Mouse (Mus musculus): ENCODE results near the gene Cers6. TPM values are rescaled to one million over a fixed set of nuclear protein-coding genes. Genes with fewer than 3 reads are reported as not detected.
A peak's percentile ranks its signal among the peaks of the same experiment; 100 is the strongest.

Gene Cers6
- polyA plus RNA-seq, 1 experiment from 2014 or later, result 3.6 TPM

- DNase-seq (no peak), ATAC-seq (ENCODE audit: low read depth) (no peak)
- Histone ChIP-seq H3K4me2 (no peak overlapping the region), H3K9me3 (replicated peaks) (no peaks in the 10 kb centered on the region), H3K4me3 (replicated peaks) (no peak overlapping the region), H3K27me3 (no peaks in the 10 kb centered on the region), H3K36me3 (no peaks in the 10 kb centered on the region), H3K4me1 (replicated peaks) (peaks cover 6% of the 10 kb centered on the region; the same call in 1 of the 2 replicates), H3K9ac (no peak overlapping the region), H3K27ac (peak overlapping the region; percentile 34; the same call in 1 of the 2 replicates)
- 31% methylated on average over 10 of the region's 10 CpGs for WGBS (ENCODE audit: insufficient replicate concordance)
Observed at GRCm38 (mm10) chr2:69128921-69129395, 267.7 kb downstream of the Cers6 start.

- Histone ChIP-seq H3K4me3 (replicated peaks) (no peak overlapping the region), H3K4me2 (no peak overlapping the region), H3K9ac (no peak overlapping the region), H3K4me1 (replicated peaks) (peaks cover 6% of the 10 kb centered on the region; the same call in 1 of the 2 replicates), H3K9me3 (replicated peaks) (no peaks in the 10 kb centered on the region), H3K36me3 (no peaks in the 10 kb centered on the region), H3K27me3 (no peaks in the 10 kb centered on the region), H3K27ac (no peak overlapping the region)
- WGBS (ENCODE audit: insufficient replicate concordance), result 48% methylated on average over 7 of the region's 7 CpGs
- no peak for ATAC-seq (ENCODE audit: low read depth)
- no peak for DNase-seq
Observed at GRCm38 (mm10) chr2:69129425-69130210, 268.4 kb downstream of the Cers6 start.

- 0 out of 2 replicates have a peak overlapping the region, but pooled peaks have one; percentile 29 for H3K27ac ChIP-seq
Observed at GRCm38 (mm10) chr2:69132046-69132445, 270.8 kb downstream of the Cers6 start.

GRCm38 (mm10) chr2:69132488-69133040, 271.3 kb downstream of the Cers6 start:
- no peak for DNase-seq
- no peak overlapping the region for H3K4me3 ChIP-seq (replicated peaks)
- H3K27me3 ChIP-seq, result no peaks in the 10 kb centered on the region
- peak overlapping the region; percentile 6; the same call in 1 of the 2 replicates for H3K4me2 ChIP-seq
- H3K27ac ChIP-seq, result peak overlapping the region; percentile 29; the same call in 1 of the 2 replicates
- ATAC-seq (ENCODE audit: low read depth), result peak; percentile 26; the same call in 1 of the 2 replicates
- peaks cover 13% of the 10 kb centered on the region for H3K4me1 ChIP-seq (replicated peaks)
- no peaks in the 10 kb centered on the region for H3K36me3 ChIP-seq
- H3K9ac ChIP-seq, result no peak overlapping the region
- WGBS (ENCODE audit: insufficient replicate concordance), result 44% methylated on average over 5 of the region's 5 CpGs
- no peaks in the 10 kb centered on the region for H3K9me3 ChIP-seq (replicated peaks)

More at GRCm38 (mm10) chr2:69132046-69132445, 270.8 kb downstream of the Cers6 start:
- 61% methylated on average over 3 of the region's 3 CpGs for WGBS (ENCODE audit: insufficient replicate concordance)
- Histone ChIP-seq H3K9ac (no peak overlapping the region), H3K27me3 (no peaks in the 10 kb centered on the region), H3K9me3 (replicated peaks) (no peaks in the 10 kb centered on the region), H3K4me2 (0 out of 2 replicates have a peak overlapping the region, but pooled peaks have one; percentile 6), H3K36me3 (no peaks in the 10 kb centered on the region), H3K4me1 (replicated peaks) (peaks cover 13% of the 10 kb centered on the region), H3K4me3 (replicated peaks) (no peak overlapping the region)
- no peak for DNase-seq
- ATAC-seq (ENCODE audit: low read depth), result peak; percentile 62

- no peaks in the 10 kb centered on the region for H3K36me3 ChIP-seq
- ATAC-seq (ENCODE audit: low read depth) (no peak), DNase-seq (no peak)
- peaks cover 13% of the 10 kb centered on the region for H3K4me1 ChIP-seq (replicated peaks)
- no peak overlapping the region for H3K9ac ChIP-seq
- WGBS (ENCODE audit: insufficient replicate concordance), result 50% methylated on average over 1 of the region's 1 CpGs
- no peak overlapping the region for H3K4me3 ChIP-seq (replicated peaks)
- H3K27ac ChIP-seq, result no peak overlapping the region
- no peak overlapping the region for H3K4me2 ChIP-seq
- no peaks in the 10 kb centered on the region for H3K27me3 ChIP-seq
- H3K9me3 ChIP-seq (replicated peaks), result no peaks in the 10 kb centered on the region
Observed at GRCm38 (mm10) chr2:69134186-69134585, 272.9 kb downstream of the Cers6 start.

GRCm38 (mm10) chr2:69134937-69135336, 273.7 kb downstream of the Cers6 start:
- WGBS (ENCODE audit: insufficient replicate concordance), result 34% methylated on average over 9 of the region's 9 CpGs
- DNase-seq (no peak), ATAC-seq (ENCODE audit: low read depth) (0 out of 2 replicates have a peak, but pooled peaks have one; percentile 26)

GRCm38 (mm10) chr2:69135661-69136576, 274.7 kb downstream of the Cers6 start, which contains the start of gene Nostrin:
Nostrin (plus strand) TSS chr2:69135800.
- no peaks in the 10 kb centered on the region for H3K36me3 ChIP-seq
- peak within 1 kb of the TSS; percentile 30 for H3K4me3 ChIP-seq (replicated peaks)
- peak within 1 kb of the TSS; percentile 69 for H3K27ac ChIP-seq
- ATAC-seq (ENCODE audit: low read depth), result peak; percentile 68
- peaks cover 7% of the 10 kb centered on the region for H3K4me1 ChIP-seq (replicated peaks)
- H3K9ac ChIP-seq, result peak within 1 kb of the TSS; percentile 33; the same call in 1 of the 2 replicates
- no peaks in the 10 kb centered on the region for H3K9me3 ChIP-seq (replicated peaks)
- no peaks in the 10 kb centered on the region for H3K27me3 ChIP-seq
- H3K4me2 ChIP-seq, result peak within 1 kb of the TSS; percentile 36
- DNase-seq, result no peak
- 16% methylated on average over 15 of the region's 15 CpGs for WGBS (ENCODE audit: insufficient replicate concordance)

More at GRCm38 (mm10) chr2:69134937-69135336, 273.7 kb downstream of the Cers6 start:
- Histone ChIP-seq H3K4me3 (replicated peaks) (no peak overlapping the region), H3K36me3 (no peaks in the 10 kb centered on the region), H3K4me1 (replicated peaks) (peaks cover 7% of the 10 kb centered on the region), H3K4me2 (peak overlapping the region; percentile 36), H3K27ac (peak overlapping the region; percentile 69), H3K9me3 (replicated peaks) (no peaks in the 10 kb centered on the region), H3K27me3 (no peaks in the 10 kb centered on the region), H3K9ac (no peak overlapping the region)

GRCm38 (mm10) chr2:69137406-69138084, 276.3 kb downstream of the Cers6 start:
- Histone ChIP-seq H3K4me2 (peak overlapping the region; percentile 36), H3K4me1 (replicated peaks) (peaks cover 7% of the 10 kb centered on the region), H3K36me3 (no peaks in the 10 kb centered on the region), H3K9ac (no peak overlapping the region; the same call in 1 of the 2 replicates), H3K27ac (no peak overlapping the region), H3K4me3 (replicated peaks) (no peak overlapping the region; the same call in 1 of the 2 replicates), H3K27me3 (no peaks in the 10 kb centered on the region), H3K9me3 (replicated peaks) (no peaks in the 10 kb centered on the region)
- DNase-seq (no peak), ATAC-seq (ENCODE audit: low read depth) (no peak)
- 76% methylated on average over 10 of the region's 10 CpGs for WGBS (ENCODE audit: insufficient replicate concordance)

- H3K36me3 ChIP-seq, result no peaks in the 10 kb centered on the region
- H3K4me2 ChIP-seq, result no peak overlapping the region
- WGBS (ENCODE audit: insufficient replicate concordance), result 68% methylated on average over 4 of the region's 4 CpGs
- DNase-seq (no peak), ATAC-seq (ENCODE audit: low read depth) (no peak)
- no peaks in the 10 kb centered on the region for H3K9me3 ChIP-seq (replicated peaks)
- no peak overlapping the region for H3K27ac ChIP-seq
- peaks cover 7% of the 10 kb centered on the region for H3K4me1 ChIP-seq (replicated peaks)
- H3K9ac ChIP-seq, result no peak overlapping the region
- H3K27me3 ChIP-seq, result no peaks in the 10 kb centered on the region
- no peak overlapping the region for H3K4me3 ChIP-seq (replicated peaks)
Observed at GRCm38 (mm10) chr2:69138759-69139158, 277.5 kb downstream of the Cers6 start.

GRCm38 (mm10) chr2:69140215-69140614, 279.0 kb downstream of the Cers6 start:
- no peak for ATAC-seq (ENCODE audit: low read depth)
- Histone ChIP-seq H3K9me3 (replicated peaks) (no peaks in the 10 kb centered on the region), H3K27ac (no peak overlapping the region), H3K4me1 (replicated peaks) (peaks cover 4% of the 10 kb centered on the region; the same call in 1 of the 2 replicates), H3K36me3 (no peaks in the 10 kb centered on the region), H3K4me2 (no peak overlapping the region), H3K9ac (no peak overlapping the region), H3K4me3 (replicated peaks) (no peak overlapping the region), H3K27me3 (no peaks in the 10 kb centered on the region)
- DNase-seq, result no peak
- WGBS (ENCODE audit: insufficient replicate concordance), result 44% methylated on average over 2 of the region's 2 CpGs
